Mouse (Mus musculus) CH12F3 (cell line): Measurements from ENCODE around the gene Brd3os.

Experiments
- in situ Hi-C: fragments of 300-500 bp; cut with MboI; formaldehyde crosslinking; loops from 2 replicates; pipeline ENCODE4 v1.14.3; 2020; ENCODE audit warnings: low sequenced_read_pairs

The Brd3os gene

DNA sequence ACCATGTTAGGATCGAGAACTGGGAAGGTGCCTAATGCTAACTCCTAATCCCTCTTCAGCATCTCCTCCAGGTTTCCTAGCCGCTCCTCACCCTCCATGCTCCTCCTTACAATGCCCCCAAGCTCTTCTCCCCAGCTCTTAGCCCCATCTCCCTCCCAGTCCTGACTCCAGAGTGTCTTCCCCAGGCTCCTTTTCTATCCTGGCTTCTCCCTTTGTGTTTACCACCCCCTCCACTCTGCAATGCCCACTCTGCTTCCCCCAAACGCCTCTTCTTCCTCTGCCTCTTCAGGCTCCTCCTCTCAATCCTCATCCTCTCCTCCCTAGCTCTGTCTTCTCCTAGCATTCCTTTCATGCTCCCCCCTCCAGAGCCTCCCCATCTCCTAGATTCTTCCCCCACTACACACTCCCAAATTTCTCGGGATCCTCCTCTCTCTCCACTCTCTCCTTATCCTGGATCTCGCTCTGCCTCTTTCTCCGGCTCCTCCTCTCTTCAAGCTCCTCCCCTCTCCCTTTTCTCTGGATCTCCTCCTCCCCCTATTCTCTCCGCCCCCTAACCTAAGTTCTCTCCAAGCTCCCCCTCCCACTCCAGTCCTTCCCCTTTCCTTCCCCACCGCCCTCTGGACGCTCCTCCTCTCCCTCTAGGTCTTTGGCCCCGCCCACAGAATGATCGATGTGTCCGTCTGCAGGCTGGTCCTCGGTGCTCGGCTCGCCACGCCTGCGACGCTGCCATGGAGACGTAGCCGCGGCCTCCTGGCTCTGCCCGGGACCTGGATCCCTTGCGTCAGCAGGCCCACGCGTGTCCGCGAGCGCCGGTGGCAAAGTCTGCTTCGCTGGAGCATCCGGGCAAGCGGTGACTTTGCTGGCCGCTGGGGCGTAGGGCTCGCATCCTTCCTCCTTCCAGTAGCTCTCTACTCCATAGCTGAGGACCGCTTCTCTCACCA lies at the start of gene Brd3os:
Gene Brd3os, plus strand, starts transcription at position 558 of the 941 bp plus-strand sequence.
- in situ Hi-C loops = no loop called here

DNA sequence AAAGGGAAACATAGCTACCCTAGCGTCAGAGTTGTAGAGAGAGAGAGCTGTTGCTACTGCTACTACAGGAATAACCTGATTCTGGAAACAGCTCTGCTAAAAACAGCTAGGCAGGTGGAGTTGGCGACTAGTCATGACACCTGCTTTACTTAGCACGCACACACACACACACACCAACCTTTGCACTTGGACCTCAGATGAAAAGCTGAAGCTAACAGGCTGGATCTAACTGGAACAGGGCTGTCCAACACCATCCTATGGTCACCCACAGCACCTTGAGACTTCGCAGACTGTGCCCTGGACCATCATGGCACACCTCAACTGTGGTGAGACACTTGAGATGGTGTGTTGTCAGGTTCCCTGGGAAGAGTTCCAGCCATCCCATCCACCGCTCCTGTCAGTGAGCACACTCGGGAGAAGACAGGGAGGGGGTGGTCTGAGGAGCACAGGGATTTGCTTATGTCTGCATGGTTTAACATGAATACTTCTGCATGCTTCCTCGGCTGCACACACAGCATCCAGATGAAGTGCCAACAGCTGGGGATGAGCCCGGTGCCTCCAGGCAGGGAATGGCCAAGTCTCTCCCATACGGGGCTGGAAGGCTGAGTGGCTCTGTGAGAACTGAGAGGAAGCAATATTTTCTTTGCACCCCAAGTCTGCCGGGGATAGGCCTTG lies 47.8 kb upstream of the Brd3os start:
- in situ Hi-C loops = no loop called here

DNA sequence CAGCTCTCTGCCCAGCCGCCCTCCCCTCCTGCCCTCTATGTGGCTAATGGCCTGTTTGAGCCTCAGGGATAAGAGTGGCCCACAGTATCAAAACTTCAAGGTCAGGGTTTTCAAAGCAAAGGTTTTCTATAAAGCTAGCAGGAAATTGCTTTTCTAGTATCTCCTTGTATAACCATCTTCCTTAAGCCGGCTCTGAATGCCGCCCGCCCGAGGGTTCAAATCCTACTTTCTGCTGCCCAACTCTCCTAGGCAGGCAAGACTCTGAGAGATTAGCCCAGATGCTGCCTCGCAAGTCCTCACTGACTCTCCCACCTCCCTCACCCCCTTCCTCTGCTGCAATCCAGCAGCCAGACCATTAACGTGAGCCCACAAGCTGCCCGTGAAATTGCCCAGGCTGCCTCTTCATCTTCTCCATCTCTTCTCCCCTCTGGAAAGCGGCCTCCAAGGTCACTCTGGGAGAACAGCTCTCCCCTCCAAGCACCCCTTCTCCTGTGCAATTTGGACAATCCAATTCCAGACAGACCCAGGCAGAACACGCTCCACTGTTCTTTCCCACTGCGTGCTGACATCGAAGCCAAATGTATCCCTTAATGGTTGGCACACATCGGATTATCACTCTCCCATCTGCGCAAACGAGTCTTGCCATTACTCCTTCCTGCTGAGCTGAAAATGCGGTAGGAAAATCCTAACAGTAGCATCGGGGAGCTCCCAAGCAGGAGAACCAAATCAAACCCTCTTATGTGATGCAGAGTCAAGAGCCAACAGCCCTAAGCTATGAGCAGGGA lies 45.3 kb upstream of the Brd3os start:
- in situ Hi-C loops = no loop called here

DNA sequence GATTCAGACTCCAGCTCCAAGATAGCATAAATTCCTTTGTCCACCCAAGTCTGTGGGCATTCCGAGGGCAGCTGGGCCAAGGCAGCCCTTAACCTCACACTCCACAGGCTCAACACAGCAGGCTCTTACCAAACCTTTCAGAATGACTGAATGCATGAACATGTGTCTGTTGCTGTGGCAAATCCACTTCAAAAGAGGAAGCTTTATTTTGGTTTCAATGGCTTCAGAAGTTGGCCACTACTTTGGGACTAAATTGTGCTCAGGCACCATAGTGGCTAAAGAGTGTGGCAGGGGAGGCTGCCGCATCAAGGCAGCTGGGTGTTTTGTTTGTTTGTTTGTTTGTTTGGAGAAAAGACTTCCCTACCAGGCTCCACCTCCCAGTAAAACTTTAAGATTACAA lies 42.0 kb upstream of the Brd3os start:
- in situ Hi-C loops = no loop called here

DNA sequence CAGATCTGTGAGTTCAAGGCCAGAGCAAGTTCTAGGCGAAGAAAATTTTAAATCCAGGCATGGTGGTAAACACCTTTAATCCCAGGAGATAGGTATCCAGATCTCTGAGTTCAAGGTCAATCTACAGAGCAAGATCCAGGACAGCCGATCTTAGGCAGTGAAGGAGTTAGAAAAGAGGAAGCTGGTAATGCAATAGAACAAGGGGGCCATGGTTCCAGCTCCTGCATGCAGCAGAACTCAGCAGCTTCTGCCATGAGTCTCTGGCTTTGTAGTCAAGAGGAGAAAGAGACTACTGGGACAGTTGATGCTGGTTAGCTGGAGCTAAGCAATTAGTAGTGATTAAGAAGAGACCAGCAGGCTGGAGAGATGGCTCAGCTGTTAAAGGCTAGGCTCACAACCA lies 40.6 kb upstream of the Brd3os start:
- in situ Hi-C loops = no loop called here

DNA sequence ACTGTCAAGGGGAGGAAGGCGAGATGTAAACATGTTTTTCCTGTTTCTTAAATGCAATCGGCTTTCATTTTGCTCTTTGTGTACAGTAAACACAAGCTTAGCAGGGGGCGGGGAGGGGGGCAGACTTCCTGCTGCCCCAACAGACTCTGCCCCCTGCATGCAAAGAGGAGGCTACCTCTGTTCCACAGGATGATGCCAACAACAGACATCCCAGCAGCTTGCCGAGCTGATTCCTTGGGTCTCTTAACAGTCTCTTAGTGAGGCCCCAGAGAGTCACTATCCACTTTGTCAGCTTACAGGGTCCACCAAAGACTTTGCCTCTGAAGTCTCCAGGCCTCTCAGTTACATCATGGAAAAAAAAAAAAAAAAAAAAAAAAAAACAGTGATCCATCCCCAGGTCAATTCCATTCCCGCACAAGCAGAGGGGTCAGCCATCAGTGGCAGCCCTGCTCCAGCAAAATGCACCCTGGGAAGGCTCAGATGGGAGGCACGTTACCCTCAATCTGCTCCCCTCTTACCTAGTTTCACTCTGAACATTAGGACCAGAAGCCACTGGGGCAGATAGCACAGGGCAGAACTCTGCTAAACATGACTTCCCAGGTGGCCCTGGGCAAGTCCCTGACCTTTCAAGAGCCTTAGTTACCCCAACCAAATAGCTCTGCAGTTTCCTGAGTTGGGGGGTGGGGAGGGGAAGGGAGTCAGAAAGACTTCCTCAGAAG lies 37.6 kb upstream of the Brd3os start:
- in situ Hi-C loops = no loop called here

DNA sequence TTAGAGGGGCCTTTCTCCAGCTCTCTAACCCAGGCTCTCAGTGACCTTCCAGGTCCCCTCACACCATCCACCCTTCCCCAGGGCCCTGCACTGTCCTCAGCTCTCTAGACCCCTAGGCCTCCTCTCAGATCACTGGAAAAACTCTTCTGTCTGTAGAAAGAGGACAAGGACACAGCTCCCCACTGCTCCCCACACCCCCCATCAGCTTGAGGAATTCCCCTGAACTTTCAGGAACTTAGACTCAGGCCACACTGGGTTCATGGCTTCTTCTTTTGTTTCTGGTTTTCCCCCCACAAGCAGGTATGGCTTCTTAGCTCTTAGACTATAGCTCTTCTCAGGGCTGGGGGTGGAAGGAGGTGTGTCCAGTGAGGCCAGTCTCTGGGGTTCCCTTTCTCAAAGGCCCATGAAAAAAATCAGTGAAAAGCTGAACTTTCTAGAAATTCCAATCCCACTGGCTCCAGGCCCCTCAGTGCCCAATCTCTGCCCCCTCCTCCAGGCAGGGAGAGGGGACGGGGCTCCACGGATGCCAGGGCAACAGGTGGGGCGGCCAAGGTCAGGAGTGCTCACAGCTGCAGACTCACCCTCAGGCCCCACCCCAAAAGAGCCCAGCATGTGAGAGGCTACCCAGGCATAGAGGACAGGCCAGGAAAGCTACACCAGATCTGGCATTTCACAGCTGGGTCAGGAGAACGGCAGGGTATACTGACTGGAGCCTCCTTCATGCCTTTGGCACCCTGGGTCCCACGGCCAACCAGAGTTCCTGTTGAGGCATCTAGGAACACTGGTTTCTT lies 36.8 kb upstream of the Brd3os start:
- in situ Hi-C loops = no loop called here

DNA sequence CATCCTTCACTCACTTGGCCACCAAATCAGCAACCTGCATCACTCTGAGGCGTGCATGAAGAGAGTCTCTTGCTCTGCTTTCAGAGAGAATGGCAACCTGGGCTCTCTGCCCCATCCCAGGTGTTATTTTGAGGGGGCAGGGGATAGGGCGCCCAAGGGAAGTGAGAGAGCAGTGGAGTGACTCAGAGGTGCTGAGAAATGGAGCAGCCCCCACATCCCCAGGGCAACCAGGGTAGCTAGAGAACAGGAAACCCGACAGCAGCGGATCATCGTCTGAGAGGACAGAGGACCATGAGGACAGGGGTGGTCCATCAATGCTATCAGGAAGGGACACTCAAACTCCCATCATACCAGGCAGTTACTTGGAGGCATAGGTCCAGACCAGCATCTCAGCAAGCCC lies 35.2 kb upstream of the Brd3os start:
- in situ Hi-C loops = no loop called here

DNA sequence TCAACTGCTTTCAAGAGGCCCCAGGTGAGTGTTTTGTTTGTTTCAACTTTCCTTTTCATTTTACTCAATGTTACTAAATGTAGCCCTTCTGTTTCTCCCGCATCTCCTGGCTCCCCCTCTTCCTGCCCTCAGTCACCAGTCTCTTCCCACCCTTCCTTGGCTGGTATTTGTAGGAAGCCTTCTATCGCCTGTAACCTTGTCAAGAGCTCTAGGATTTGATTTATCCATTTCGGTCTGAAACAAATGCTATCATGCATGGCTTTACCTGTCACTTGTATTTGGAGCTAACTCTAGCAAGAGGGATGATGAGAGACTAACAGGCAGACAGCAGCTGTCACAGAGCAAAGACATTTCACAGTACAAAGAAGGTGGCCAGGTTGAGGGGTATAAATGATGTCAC lies 33.9 kb upstream of the Brd3os start:
- in situ Hi-C loops = no loop called here

DNA sequence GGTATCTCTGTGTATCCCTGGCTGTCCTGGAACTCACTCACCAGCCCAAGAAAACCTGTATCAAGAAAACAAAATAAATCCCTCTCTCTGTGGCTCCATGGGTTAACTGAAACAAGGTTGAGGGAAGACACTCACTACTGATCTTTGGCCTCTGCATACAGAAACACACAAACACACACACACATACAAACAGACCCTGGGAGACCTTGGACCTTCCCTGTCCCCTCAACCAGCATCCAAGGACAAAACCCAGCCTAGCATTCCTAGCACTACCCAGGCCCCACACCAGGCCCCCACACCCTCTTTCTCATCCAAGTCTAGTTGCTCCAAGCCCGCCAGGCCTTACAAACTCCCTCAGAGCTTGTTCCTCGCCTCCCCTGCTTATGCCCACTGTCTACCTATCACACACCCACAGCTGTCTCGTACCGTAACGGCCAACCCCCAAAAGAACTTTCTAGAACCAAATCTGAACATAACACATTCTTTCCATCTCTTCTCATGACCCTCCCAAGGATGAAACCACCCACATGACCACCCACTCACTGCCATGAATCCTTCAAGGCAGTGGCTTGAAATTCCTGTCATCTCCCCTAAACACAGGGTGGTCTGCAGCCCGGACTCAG lies 31.5 kb upstream of the Brd3os start:
- in situ Hi-C loops = no loop called here

DNA sequence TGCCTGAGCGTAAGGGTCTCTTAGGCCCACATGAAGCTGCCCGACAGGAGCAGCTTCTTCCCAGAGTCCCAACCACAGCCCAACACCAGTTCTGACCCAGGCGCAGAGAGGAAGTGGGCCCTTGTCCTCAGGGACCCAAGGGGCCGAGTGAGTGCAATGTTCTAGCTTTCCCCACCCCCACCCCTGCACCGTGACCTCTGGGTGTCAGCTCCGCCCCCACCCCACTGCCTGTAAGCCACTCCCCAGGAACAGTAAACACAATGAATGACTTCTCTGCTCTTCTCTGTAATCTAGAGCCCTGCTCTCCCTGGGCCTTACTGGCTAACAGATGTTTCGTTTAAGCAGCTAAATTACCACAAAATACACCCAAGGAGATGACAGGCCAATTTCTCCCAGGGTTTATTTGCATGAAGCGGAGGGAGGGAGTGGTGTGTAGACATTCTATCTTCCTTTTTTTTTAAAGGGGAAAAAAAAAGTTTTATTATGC lies 30.4 kb upstream of the Brd3os start:
- in situ Hi-C loops = no loop called here

DNA sequence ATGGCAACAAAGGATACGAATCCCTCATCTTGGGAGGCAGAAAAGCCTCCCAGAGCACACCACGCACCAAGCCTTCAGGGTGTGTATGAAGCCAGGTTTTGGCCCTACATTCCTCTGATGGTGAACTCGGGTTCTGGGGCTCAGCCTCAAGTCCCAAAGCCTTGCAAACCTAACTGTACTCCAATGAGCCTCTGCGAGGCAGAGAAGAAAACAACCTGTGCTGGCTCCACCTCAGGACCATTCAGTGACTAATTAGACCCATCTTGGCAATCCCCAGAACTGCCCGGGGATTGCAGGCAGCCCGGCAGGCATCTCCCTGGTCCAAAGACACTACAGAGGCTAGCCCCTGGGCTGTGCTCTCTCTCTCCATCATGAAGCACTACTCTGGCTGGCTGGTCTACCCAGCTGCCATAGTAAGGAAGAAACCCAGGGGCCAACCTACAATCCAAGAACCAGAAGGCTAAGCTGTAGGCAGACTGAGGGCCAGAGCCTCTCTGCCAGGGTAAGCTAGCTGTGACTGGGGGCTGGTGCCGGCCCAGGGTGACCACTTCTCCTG lies 29.8 kb upstream of the Brd3os start:
- in situ Hi-C loops = no loop called here

DNA sequence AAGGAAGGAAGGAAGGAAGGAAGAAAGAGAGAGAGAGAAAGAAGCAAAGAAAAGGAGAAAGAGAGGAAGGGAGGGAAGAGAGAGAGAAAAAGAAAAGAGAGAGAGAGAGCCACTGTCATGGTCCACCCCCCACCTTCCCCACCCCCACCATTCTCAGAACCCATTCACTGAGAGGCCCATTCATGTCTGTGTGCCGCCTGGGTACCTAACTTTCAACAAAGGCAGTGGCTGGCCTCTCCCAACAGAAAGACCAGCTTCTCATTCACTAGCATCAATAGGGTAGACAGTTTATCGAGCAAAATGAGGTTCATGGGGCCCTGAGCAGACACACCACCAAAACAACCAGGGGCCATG lies 28.6 kb upstream of the Brd3os start:
- in situ Hi-C loops = no loop called here

DNA sequence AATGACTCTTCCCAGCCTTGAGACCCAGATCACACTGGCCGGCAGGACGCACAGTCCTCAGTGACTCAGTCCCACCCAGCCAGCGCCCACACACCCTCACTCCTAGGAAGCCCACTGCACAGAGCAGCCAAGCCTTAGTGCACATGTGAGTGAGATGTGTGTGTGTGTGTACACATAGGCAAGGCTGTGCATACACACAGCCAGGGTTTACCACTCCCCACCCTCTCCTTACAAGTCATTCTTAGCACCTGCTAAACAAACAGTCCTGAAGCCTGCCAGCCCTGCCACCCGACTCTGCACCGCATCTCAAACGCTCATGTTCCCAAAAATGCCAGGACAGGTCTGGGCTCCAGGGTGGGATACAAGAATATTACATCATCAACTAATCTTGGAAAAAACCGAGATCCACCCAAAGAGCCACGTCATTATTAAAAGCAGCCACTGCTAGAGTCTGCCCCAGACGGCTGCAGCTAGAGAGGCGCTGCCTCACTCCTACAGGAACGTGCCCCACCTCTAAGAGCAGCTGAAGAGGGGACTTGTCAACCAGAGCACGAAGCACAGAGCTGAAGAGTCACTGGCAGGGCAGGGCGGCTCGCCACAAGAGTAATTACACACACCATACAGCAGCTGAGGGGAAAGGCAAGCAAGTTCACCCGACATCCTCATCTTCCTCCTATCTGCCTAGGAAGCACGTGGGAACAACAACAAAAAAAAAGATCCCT lies 28.0 kb upstream of the Brd3os start:
- in situ Hi-C loops = no loop called here

DNA sequence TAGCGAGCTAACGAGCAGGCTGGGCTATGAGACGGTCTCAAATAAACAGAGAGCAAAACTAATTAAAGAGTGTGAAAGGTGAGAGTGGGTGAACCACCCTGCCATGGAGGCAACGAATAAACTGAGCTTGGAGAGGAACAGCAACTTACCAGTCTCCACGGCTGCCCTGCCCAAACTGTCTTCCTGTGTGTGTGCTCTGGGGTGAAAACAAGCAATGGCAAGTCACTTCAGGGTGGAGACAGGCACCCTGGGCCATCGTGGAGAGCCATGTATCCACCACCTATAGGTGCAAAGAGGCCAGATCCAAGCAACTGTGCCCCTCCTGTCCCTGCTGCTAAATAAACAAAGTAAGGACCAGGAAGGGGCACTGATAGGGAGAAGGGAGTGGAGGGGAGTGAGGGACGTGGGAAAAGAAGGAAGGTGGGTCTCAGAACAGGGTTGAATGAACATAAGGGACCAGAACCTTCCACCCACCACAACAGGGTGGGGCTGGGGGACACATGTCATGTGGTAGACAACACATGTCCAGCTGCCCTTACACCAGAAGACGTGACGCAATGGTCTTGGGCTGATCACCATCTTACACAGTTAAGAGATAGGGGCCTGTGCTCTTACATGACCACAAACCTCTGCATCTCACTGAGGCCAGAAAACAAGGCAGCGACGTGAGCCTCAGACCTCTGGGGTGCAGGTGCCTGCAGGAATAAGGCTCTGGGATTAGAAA lies 26.9 kb upstream of the Brd3os start:
- in situ Hi-C loops = no loop called here

DNA sequence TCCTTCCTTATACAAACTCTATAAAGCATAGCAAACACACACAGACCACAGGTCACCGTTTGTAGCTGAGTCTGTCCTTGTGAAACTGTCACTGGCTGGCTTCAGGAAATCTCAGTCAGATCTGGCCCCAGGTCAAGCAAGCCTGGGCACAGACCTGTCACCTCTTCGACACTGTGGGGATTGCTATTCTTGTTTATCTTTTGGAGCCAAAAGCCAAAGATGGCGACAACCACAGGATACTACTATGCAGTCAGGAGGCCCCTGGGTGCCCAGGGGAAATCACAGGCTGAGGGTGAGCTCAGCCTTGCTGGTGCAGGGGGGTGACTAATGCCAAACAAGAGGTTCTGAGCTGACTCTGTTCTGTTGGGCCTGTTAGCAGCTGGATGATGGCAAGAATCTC lies 25.7 kb upstream of the Brd3os start:
- in situ Hi-C loops = no loop called here

DNA sequence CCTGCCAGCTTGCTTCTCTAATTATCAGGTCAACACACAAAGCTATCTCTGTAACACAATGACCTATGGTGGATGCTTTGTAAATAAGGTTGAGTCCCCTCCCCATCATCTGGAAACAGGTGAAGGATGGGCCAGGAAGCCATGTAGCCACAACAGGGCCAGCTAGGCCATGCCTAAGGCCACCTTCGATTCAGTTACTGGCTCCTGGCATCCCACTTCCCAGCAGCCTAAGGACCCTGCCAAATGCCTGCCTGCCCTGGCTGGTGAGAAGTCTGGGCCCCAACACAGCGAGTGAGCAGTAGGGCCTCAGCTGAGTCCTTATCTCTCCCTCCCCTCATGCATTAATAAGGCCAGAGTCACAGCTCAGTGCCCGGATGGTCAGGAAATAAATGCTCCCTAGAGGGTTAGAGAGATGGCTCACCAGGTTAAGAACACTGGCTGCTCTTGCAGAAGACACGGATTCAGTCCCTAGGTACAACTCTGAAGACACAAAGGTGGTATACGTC lies 24.4 kb upstream of the Brd3os start:
- in situ Hi-C loops = no loop called here

DNA sequence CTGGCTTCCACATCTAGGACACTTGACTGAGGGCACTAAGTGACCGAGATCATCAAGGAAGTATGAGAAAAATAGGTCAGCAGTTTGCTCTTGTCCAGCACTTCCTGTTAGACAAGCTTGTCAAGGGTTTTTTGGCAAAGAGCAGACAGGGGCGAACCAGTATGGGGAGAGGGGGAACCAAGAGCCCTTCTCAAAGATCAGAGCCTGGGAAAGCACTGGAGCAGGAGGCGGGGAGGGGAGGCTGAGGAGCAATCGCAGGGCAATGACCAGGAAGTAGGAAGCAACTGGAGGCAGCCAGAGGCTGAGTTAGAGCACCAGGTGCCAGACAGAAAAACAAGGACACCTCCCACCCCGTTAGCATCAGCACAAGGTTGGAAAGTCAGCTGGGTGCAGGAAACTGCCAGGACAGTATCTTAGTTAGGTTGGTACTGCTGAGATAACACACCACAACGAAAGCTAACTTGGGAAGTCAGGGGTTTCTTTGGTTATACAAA lies 23.5 kb upstream of the Brd3os start:
- in situ Hi-C loops = no loop called here
